Mouse (Mus musculus) urinary bladder, postnatal 10 days (tissue): Measurements from ENCODE around the gene Ifna5.

Source experiments
- DNase-seq: peaks from one replicate; pipeline ENCODE4 v3.0.0; 2022; ENCODE audit warnings: low spot score

Ifna5 gene

GRCm38 (mm10) chr4:88864599-88864998 lies 29.3 kb downstream of the Ifna5 start:
- no peak for DNase-seq

GRCm38 (mm10) chr4:88865011-88865569 lies 29.8 kb downstream of the Ifna5 start:
- DNase-seq: no peak

- no peak for DNase-seq
Measured at GRCm38 (mm10) chr4:88867366-88867925, 32.1 kb downstream of the Ifna5 start.

DNA sequence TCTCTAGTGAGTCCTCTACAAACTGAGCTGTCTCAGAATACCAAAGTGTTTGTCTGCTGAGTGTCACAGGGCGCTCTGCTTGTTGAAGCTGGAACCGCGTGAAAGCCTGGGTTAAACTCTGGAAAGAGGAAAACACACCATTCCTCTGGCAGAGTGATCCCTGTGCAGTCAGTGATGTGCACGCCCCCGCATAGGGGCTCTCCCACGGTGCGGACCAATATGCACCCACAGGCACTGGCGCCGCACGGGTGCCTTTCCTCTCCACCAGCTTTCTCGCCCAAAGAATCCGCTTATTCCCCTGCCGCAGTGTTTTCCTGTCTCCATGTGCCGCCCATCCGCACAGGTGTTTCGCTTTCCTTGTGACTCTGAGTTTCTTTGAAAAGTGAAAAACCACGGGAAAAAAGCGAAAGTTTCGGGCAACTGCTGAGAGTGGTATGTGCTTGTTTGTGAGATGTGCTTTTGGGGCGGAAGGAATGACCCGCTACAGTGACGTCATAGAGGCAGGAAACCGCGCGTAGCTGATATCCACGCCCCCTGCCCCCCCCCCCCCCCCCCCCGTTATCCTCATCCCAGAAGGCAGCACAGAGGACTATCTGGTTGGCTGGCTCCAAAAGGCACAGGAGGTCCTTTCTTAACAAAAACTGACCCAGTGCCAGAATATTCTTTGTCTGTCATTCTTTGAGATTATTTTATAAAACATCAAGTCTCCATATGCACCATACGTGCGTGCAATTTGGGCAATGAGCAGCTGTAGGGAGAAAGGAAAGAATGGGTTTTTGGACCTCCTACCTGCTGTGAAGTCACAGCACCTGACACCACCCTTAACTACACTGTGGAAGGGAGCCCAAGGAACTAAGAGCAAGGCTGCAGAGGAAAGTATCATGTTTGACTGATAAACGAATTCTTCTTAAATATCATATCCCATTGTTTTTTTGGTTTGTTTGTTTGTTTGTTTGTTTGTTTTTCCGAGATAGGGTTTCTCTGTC lies 32.9 kb downstream of the Ifna5 start:
- DNase-seq: no peak

DNA sequence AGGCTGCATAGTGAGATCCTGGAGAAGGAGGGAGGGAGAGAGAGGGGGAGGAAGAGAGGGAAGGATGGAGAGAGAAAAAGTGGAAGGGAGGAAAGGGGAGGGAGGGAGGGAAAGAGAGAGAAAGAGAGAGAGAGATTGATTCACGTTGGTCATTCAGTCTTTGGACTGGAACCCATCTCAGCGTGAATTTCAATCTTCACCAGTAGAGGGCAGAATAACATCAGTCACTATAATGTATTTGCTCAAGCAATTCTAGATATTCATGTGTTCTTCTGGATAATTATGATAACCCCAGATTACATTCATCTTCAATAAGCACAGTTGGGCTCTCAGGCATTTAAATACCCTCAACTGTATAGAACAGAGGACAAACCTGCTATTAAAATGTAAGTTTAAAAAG lies 37.4 kb downstream of the Ifna5 start:
- DNase-seq: no peak

GRCm38 (mm10) chr4:88875435-88876095 lies 40.2 kb downstream of the Ifna5 start:
- no peak for DNase-seq

DNA sequence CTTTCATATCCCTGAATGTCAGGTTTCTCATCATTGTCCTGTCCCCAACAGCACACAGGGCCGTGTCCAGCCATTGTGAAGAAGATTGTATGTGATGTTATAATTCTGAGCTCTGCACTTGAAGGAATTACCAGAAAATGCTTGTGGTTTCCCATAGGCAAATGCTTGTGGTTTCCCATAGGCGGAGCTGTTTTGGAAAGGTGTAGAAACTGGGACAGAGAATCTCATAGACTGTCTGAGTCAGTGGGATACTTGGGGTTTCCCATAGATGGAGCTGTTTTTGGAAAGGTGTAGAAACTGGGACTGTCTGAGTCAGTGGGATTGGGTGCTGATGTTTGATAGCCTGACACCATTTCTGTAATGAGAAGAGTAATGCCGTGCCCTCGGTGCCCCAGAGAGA lies 41.2 kb downstream of the Ifna5 start:
- no peak for DNase-seq

GRCm38 (mm10) chr4:88878246-88878645 lies 42.9 kb downstream of the Ifna5 start:
- DNase-seq: no peak

GRCm38 (mm10) chr4:88878772-88879171 lies 43.4 kb downstream of the Ifna5 start:
- no peak for DNase-seq

DNA sequence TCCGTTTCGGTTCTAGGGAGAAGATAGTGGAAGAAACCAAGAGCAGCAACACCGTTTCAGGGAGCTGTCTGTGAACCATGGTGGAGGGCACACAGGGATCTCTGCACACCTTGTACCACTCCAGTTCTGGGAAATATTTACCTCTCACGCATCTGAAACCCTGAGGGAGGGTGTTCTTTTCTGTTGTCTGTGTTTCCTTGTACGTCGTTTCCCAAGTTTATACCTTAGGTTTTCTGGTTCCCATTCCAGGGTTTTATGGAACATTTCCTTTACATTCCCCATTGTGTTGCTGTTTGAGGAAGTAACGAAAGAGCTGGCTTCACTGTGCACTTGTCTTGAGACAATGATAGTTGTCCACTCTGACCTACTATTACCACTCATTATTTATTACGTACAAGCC lies 44.8 kb downstream of the Ifna5 start, which contains the start of gene Ifne:
Gene Ifne (minus strand): TSS at position 101 of the 400 bp plus-strand sequence.
- DNase-seq: no peak
